Mouse (Mus musculus): ENCODE measurements at regions not wholly inside any gene's neighbourhood (a gene's known extent, or its start where the extent isn't known, plus 50 kb on each side); places are given as distances from the start of the nearest gene placed in this dataset.
"Not testable (repeated sequence)": the region's sequence is repeated elsewhere in the genome, so short reads cannot be mapped to it uniquely, and the experiment has no call there.

DNA sequence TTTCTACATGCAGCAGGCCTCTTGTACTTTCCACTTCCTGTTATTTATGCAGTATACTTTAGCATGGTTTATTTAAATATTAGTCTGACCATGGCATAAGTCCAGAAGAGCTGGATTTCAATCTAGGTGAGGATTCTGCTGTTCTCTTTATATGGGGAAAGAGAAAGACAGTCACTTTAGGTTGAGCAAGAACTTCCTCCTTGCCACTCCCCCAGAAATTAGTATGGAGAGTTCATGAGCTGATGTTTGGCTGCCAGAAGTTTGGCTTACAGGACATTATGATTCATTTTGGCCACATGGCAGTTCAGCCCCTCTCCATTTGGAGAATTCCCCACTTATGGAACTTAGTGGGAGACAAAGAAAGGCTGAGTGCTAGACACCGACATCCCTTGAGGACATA lies 130.8 kb downstream of the Arrdc3 start:
- DNase-seq: no peak

DNA sequence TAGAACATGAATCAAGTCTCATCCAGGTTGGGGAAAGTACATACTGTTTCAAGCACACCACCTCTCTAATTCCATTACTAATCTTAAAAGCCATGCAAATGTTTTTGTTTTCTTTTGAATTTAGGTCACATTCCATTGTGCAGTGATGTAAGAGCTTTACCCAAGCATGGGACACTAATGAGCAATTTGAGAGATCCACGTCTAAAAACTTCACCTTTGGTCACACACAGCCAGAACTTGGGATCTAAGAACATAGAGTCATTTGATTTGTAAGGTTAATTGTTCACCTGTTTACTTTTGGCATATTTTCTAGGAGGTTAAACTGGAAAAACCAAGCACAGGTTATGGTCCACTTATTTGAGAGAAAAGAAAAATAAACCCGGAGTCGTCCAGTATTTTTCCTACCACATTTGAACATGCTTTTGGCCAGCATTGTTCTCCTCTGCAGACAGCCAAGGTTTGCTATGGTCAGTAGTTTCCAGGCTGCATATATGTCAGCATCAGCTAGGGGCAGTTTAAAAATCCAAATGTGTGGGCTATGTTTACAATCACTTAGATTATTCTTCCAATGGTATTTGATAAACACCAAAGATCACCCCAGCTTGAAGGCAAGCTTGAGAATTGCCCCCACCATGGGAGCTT lies 137.0 kb downstream of the Arrdc3 start:
- DNase-seq: no peak

GRCm38 (mm10) chr13:81020811-81021210 lies 137.6 kb downstream of the Arrdc3 start:
- DNase-seq: no peak

DNA sequence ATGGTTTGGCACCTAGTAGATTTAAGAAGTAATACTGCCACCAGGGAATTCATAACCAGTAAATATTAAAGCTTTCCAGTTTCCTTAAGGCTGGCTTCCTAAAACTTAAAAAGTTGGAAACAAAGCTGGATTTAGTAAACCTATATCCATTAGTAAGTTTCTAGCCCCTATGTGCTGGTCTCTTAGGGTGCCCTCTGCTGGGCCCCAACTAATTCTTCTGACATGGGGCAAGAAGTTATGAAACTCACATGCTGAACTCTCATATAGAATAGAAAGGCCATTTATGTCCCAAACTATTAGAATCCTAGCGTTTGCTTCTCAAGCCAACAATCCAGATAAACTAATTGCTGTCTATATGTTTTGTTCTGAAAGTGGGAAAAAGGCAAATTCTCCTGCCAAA lies 139.2 kb downstream of the Arrdc3 start:
- DNase-seq: no peak

DNA sequence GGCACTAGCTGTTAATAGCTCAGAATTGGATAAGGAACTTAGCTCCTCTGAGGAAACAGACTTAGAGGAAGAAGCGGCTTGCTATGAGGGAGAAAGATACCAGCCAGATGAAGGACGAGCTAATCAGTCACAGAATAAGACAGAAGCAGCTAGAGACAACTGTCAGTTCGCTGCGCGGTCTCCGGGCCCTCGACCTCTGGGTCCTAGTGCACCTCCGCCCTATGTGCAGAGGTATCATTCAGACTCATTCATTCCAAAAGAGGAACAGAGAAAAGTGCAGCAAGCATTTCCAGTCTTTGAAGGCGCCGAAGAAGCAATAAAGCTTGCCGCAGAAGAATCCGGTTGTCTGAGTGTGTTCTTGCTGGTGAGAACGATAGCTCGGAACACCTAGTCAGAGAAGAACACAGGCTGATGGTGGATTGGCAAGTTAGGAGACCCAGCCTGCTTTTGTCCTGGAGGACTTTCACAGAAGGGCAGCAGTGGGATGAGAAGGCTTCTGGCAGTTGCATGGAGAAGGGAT lies 142.1 kb downstream of the Arrdc3 start:
- DNase-seq: not testable (repeated sequence)

DNA sequence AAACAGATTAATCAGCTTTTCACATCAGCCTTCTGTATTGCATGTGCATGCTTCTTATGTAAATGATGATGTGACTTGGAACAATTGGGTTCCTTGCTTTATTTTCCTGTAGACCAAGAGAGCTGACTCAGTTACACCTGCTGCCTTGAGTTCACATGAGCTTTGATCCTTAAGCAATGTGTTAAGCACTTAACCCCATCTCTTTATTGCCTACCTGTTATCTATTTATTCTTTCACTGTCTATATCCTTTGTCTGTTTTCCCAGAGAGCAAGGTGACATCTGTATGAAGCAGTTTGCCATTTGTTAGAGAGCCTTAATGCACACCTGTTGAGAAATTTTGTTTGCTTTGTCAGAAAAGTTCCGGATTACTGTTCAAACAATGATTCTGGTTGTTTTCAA lies 154.1 kb downstream of the Arrdc3 start:
- no peak for DNase-seq

GRCm38 (mm10) chr13:81038736-81039135 lies 155.6 kb downstream of the Arrdc3 start:
- no peak for DNase-seq

- DNase-seq: no peak
These were observed 157.3 kb downstream of the Arrdc3 start for GRCm38 (mm10) chr13:81040494-81040893.

DNA sequence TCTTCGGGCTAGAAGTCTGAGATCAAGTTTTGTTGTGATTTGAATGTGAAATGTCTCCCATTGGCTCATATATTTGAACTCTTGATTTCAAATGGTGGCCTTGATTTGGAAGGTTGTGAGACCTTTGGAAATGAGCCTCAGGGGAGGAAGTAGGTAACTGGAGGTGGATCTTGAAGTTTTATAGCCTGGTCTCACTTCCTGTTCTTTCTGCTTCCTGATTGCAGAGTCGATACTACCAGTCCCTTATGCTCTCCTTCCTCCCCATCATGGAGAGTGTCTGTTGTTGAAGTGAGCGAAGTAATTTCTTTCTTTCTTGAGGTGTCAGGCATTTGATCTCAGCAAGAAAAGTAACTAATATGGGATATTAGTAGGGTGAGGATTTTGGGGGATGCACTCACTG lies 158.5 kb downstream of the Arrdc3 start:
- DNase-seq: no peak

Data from kidney, postnatal 4 days (tissue).